14 mouse cellular contexts compared by ENCODE assay signal in the genomic region with DNA sequence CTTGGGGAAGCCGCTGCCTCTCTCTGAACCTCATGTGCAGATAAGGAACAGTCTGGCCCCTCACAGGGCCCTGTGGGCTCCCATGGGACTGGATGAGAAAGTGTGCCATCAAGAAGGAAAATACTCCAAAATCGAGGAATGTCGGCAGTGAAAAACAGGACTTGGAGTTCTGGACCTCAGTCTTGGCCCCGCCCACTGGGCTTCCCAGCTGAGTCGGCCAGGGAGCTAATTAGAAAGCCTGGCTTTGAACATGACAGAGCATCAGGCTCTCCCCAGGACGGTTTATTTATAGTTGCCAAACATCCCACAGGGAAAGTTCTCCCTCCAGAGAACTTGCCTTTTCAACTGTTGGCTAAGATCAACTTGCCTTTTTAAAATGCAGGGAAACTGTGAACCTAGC.
DNase-seq lines count a peak whose midpoint lies in the region; ATAC-seq lines count a peak whose summit lies in the region.
"Had no signal": no experiment of that assay in that cellular context is flagged by ENCODE, and none has a peak within 500 bp of the region (broad histone marks: within the 10 kb centered on the region; RNA-seq: fewer than 3 reads in every experiment).

No protein-coding gene starts in this region.

- no peaks in the 10 kb centered on the region for H3K27me3 ChIP-seq in kidney, embryonic 16.5 days (ENCODE audit: insufficient read depth, low read length)
- H3K27me3 ChIP-seq: liver, embryonic 13.5 days had no signal

- H3K27ac ChIP-seq in kidney, embryonic 16.5 days (ENCODE audit: low read length), result no peak overlapping the region; the same call in 1 of the 2 replicates
- H3K27ac ChIP-seq: hindbrain, embryonic 14.5 days; liver, embryonic 13.5 days had no signal

- H3K4me2 ChIP-seq in kidney, embryonic 16.5 days (replicated peaks; ENCODE audit: low read depth, low read length), result no peak overlapping the region
- H3K4me2 ChIP-seq: hindbrain, embryonic 14.5 days; liver, embryonic 13.5 days had no signal

- WGBS in kidney, embryonic 16.5 days, result 54% methylated on average over 6 of the region's 6 CpGs

- peak; percentile 14 for DNase-seq in kidney, adult 11 months
- peak; percentile 51 for DNase-seq in fibroblast of lung, adult 2 months (ENCODE audit: low read depth)
- peak; percentile 41 to 50 for DNase-seq in heart, postnatal 10 days
- DNase-seq in lung, postnatal 10 days, result peak; percentile 75
- no peak for DNase-seq in yolk sac, embryonic 10.5 days (ENCODE audit: low spot score)
- no peak for DNase-seq in spleen, postnatal 10 days (ENCODE audit: low spot score in 2 of 2)
- DNase-seq in ovary, adult 18-20 months (ENCODE audit: low spot score), result no peak
- DNase-seq: forebrain, postnatal 0 days; layer of hippocampus, postnatal 36 days; liver, embryonic 13.5 days had no signal

- H3K4me1 ChIP-seq in kidney, embryonic 16.5 days (ENCODE audit: insufficient read depth, low read length), result peaks cover 7% of the 10 kb centered on the region; the same call in 1 of the 2 replicates
- H3K4me1 ChIP-seq: liver, embryonic 13.5 days had no signal

- ATAC-seq in kidney, embryonic 16.5 days (ENCODE audit: low FRiP score, low TSS enrichment), result no peak
- ATAC-seq: CD4-positive, CD25-positive, alpha-beta regulatory T cell, adult 4 months; forebrain, postnatal 0 days; midbrain, embryonic 16.5 days had no signal

- H3K9me3 ChIP-seq in kidney, embryonic 16.5 days (ENCODE audit: low read length), result peaks cover 5% of the 10 kb centered on the region; the same call in 1 of the 2 replicates

- no peak overlapping the region for H3K4me3 ChIP-seq in kidney, embryonic 16.5 days (ENCODE audit: low read length)
- H3K4me3 ChIP-seq: liver, embryonic 13.5 days had no signal

- intact Hi-C loops in heart, postnatal 10 days (cut with DNase I), result no loop called here

- no peak overlapping the region for H3K9ac ChIP-seq in kidney, embryonic 16.5 days (replicated peaks; ENCODE audit: low read length)
- H3K9ac ChIP-seq: forebrain, postnatal 0 days; hindbrain, embryonic 14.5 days; liver, embryonic 13.5 days had no signal

- H3K36me3 ChIP-seq in kidney, embryonic 16.5 days (ENCODE audit: insufficient read depth, low read length), result no peaks in the 10 kb centered on the region
- H3K36me3 ChIP-seq: liver, embryonic 13.5 days had no signal

Comparison
In these comparisons a context has a peak if more than half of its experiments do, and no peak if none do; other contexts are left out.
1. DNase-seq: peak in kidney, adult 11 months (single experiment), fibroblast of lung, adult 2 months (single experiment), heart, postnatal 10 days (2 of 2) and lung, postnatal 10 days (single experiment); none in yolk sac, embryonic 10.5 days (single experiment), spleen, postnatal 10 days (0 of 2) and ovary, adult 18-20 months (single experiment).